ENCODE assay signal across 8 mouse cellular contexts in genomic region chr11:60465943-60466380, GRCm38 (mm10). TPM values are rescaled to one million over a fixed set of nuclear protein-coding genes. Genes with fewer than 3 reads are reported as not detected.
DNase-seq lines count a peak whose midpoint lies in the region; ATAC-seq lines count a peak whose summit lies in the region.

No protein-coding gene starts in this region.

- no peak overlapping the region for H3K27ac ChIP-seq in heart, embryonic 12.5 days (ENCODE audit: poor library complexity, severe bottlenecking)

- no peaks in the 10 kb centered on the region for H3K4me1 ChIP-seq in heart, embryonic 12.5 days (replicated peaks)

- no peak overlapping the region for H3K4me3 ChIP-seq in heart, embryonic 12.5 days

- H3K36me3 ChIP-seq in heart, embryonic 12.5 days = peaks cover 93% of the 10 kb centered on the region

- ATAC-seq in heart, embryonic 12.5 days (ENCODE audit: insufficient number of reproducible peaks, low FRiP score) = no peak
- peak; percentile 47 for ATAC-seq in monocyte, adult 5-6 weeks (replicated peaks; ENCODE audit: insufficient number of reproducible peaks, low FRiP score, low TSS enrichment, poor library complexity, severe bottlenecking)
- ATAC-seq in activated CD4-positive, CD25-positive, alpha-beta regulatory T cell, adult 4 months = no peak

- no peak overlapping the region for H3K9ac ChIP-seq in heart, embryonic 12.5 days

- DNase-seq in heart, adult 18-20 months = peak; percentile 7 to 35
- DNase-seq in urinary bladder, postnatal 14 days (ENCODE audit: low spot score) = peak; percentile 14
- no peak for DNase-seq in urinary bladder, postnatal 4 days (ENCODE audit: low spot score in 2 of 2)
- peak; percentile 39 to 49 for DNase-seq in cerebellum, postnatal 10 days
- DNase-seq in kidney, adult 9 months = peak; percentile 92

- H3K27me3 ChIP-seq in heart, embryonic 12.5 days (replicated peaks) = no peaks in the 10 kb centered on the region

- 94% methylated on average over 2 of the region's 2 CpGs for WGBS in heart, embryonic 12.5 days

- no peaks in the 10 kb centered on the region for H3K9me3 ChIP-seq in heart, embryonic 12.5 days (replicated peaks)

- no peak overlapping the region for H3K4me2 ChIP-seq in heart, embryonic 12.5 days

RNA-seq across cellular contexts. Expression of gene Myo15, which starts 3.2 kb away (rescaled TPM):
- not detected for total RNA-seq in heart, adult 18-20 months (2021)
- 0.04 and 0.15 TPM in 2 replicates for polyA plus RNA-seq in heart, embryonic 12.5 days (2016; fragmentation: Nextera tagmentation; extraction: Ambion mirVana)
- total RNA-seq in monocyte, adult 5-6 weeks (2017) = 0.10 TPM in 2 of 3 replicates, not detected in the other
- under 1 TPM in 1 of 2 experiments, not detected in 1; 0.03 TPM for polyA plus RNA-seq in activated CD4-positive, CD25-positive, alpha-beta regulatory T cell, adult 4 months (2017; shearing (Covaris generic))

RNA-seq across cellular contexts. Expression of gene Drg2, which starts 11.6 kb away (rescaled TPM):
- 10 to 100 TPM; 26.4 to 30.5 TPM for total RNA-seq in heart, adult 18-20 months (2021)
- polyA plus RNA-seq in heart, embryonic 12.5 days (2016; fragmentation: Nextera tagmentation; extraction: Ambion mirVana) = 67.1 and 69.4 TPM in 2 replicates
- 29.6 to 43.7 TPM (median 35.4 TPM) in 3 replicates for total RNA-seq in monocyte, adult 5-6 weeks (2017)
- polyA plus RNA-seq in activated CD4-positive, CD25-positive, alpha-beta regulatory T cell, adult 4 months (2017; shearing (Covaris generic)) = 10 to 100 TPM; 49.7 to 57.8 TPM

RNA-seq across cellular contexts. Expression of gene Atpaf2, which starts 47.7 kb away (rescaled TPM):
- 10 to 100 TPM; 43.0 to 49.2 TPM for total RNA-seq in heart, adult 18-20 months (2021)
- polyA plus RNA-seq in heart, embryonic 12.5 days (2016; fragmentation: Nextera tagmentation; extraction: Ambion mirVana) = 47.2 and 50.5 TPM in 2 replicates
- 27.7 to 54.4 TPM (median 42.7 TPM) in 3 replicates for total RNA-seq in monocyte, adult 5-6 weeks (2017)
- 10 to 100 TPM; 35.3 to 36.3 TPM for polyA plus RNA-seq in activated CD4-positive, CD25-positive, alpha-beta regulatory T cell, adult 4 months (2017; shearing (Covaris generic))

RNA-seq across cellular contexts. Expression of gene Gid4, which starts 49.0 kb away (rescaled TPM):
- total RNA-seq in heart, adult 18-20 months (2021) = 10 to 100 TPM; 41.2 to 48.6 TPM
- 21.6 and 22.9 TPM in 2 replicates for polyA plus RNA-seq in heart, embryonic 12.5 days (2016; fragmentation: Nextera tagmentation; extraction: Ambion mirVana)
- total RNA-seq in monocyte, adult 5-6 weeks (2017) = 8.1 to 14.6 TPM (median 11.8 TPM) in 3 replicates
- polyA plus RNA-seq in activated CD4-positive, CD25-positive, alpha-beta regulatory T cell, adult 4 months (2017; shearing (Covaris generic)) = 10 to 100 TPM; 10.1 to 11.7 TPM

Comparison
In these comparisons a context has a peak if more than half of its experiments do, and no peak if none do; other contexts are left out.
1. DNase-seq: peak in heart, adult 18-20 months (2 of 2), urinary bladder, postnatal 14 days (single experiment), cerebellum, postnatal 10 days (2 of 2) and kidney, adult 9 months (single experiment); none in urinary bladder, postnatal 4 days (0 of 2).